13 mouse cellular contexts compared by ENCODE assay signal in the genomic region with DNA sequence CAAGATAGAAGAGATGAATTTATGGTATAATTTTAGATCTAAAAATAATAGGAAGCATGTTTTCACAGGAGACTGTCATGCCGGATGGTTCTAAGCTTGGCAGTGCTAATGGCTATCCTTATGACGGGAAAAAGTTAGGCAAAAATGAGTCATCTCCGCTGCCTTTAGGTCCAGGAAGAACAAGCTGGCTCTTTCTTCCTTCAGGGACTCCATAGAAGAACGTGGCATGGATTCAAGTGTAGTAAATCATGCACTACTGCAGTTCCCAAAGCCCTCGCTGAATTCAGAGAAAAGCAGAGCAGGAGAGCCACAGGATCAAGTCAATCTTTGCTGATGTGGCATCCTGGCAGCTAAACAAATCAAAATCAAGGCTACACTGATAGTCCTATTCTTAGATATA. TPM values are rescaled to one million over a fixed set of nuclear protein-coding genes. Genes with fewer than 3 reads are reported as not detected.
DNase-seq lines count a peak whose midpoint lies in the region; ATAC-seq and TF ChIP-seq lines count a peak whose summit lies in the region.
"Had no signal": no experiment of that assay in that cellular context is flagged by ENCODE, and none has a peak within 500 bp of the region (broad histone marks: within the 10 kb centered on the region; RNA-seq: fewer than 3 reads in every experiment).

No protein-coding gene starts in this region.

- H3K27ac ChIP-seq in limb, embryonic 15.5 days, result peak overlapping the region; percentile 51
- H3K27ac ChIP-seq in forebrain, embryonic 15.5 days (replicated peaks), result no peak overlapping the region

- peaks cover 28% of the 10 kb centered on the region for H3K4me1 ChIP-seq in limb, embryonic 15.5 days
- H3K4me1 ChIP-seq in forebrain, embryonic 15.5 days, result no peaks in the 10 kb centered on the region

- peaks cover 14% of the 10 kb centered on the region; the same call in 1 of the 2 replicates for H3K36me3 ChIP-seq in limb, embryonic 15.5 days
- 0 out of 2 replicates have a peak, but pooled peaks cover 12% of the 10 kb centered on the region for H3K36me3 ChIP-seq in forebrain, embryonic 15.5 days

- in situ Hi-C loops in Patski (cut with MboI; ENCODE audit: low pct_unique_long_range_greater_than_20kb), result loop anchor here (5.0 kb wide), 1 partner anchor 107 kb away; no protein-coding TSS in a partner anchor

- no peak for ATAC-seq in Patski
- ATAC-seq in limb, embryonic 15.5 days (ENCODE audit: insufficient number of reproducible peaks, low FRiP score, low TSS enrichment, low read depth), result no peak
- ATAC-seq in megakaryocyte, adult 5-6 weeks (ENCODE audit: poor library complexity, severe bottlenecking), result no peak
- ATAC-seq in forebrain, embryonic 15.5 days (replicated peaks), result no peak
- ATAC-seq: inflammation-experienced regulatory T-cells, adult 6 months had no signal

- no peak for TF ChIP-seq CTCF in Patski (IDR thresholded peaks at IDR 0.05)

- H3K4me3 ChIP-seq in limb, embryonic 15.5 days, result no peak overlapping the region
- H3K4me3 ChIP-seq in forebrain, embryonic 15.5 days, result no peak overlapping the region

- no peaks in the 10 kb centered on the region for H3K9me3 ChIP-seq in limb, embryonic 15.5 days
- H3K9me3 ChIP-seq in forebrain, embryonic 15.5 days, result no peaks in the 10 kb centered on the region

- 52% methylated on average over 5 of the region's 5 CpGs for WGBS in limb, embryonic 15.5 days
- 93% methylated on average over 5 of the region's 5 CpGs for WGBS in forebrain, embryonic 15.5 days

- CTCF ChIA-PET in Patski (lab: Charles Lee), result interaction anchor here (1.0 to 5.1 kb wide), 3 partner anchors 7 to 112 kb away, joined by 3 to 23 read pairs (median 3); no protein-coding TSS in a partner anchor

- POLR2A ChIA-PET in Patski (lab: Charles Lee), result no interaction called here

- no peaks in the 10 kb centered on the region for H3K27me3 ChIP-seq in Patski
- no peaks in the 10 kb centered on the region for H3K27me3 ChIP-seq in limb, embryonic 15.5 days
- no peaks in the 10 kb centered on the region for H3K27me3 ChIP-seq in forebrain, embryonic 15.5 days

- H3K9ac ChIP-seq in limb, embryonic 15.5 days, result no peak overlapping the region
- H3K9ac ChIP-seq in forebrain, embryonic 15.5 days (replicated peaks), result no peak overlapping the region

- DNase-seq in adrenal gland, adult 8-10 months, result peak; percentile 62
- DNase-seq in adrenal gland, postnatal 25 days, result no peak
- peak; percentile 63 for DNase-seq in kidney, postnatal 14 days
- DNase-seq in kidney, adult 18-20 months, result no peak
- peak; percentile 57 for DNase-seq in Patski (ENCODE audit: low read depth, low spot score)
- DNase-seq: cerebellum, adult 9-11 months; heart, postnatal 4 days; liver had no signal

- H3K4me2 ChIP-seq in limb, embryonic 15.5 days, result no peak overlapping the region
- H3K4me2 ChIP-seq in forebrain, embryonic 15.5 days (replicated peaks), result no peak overlapping the region

RNA-seq across cellular contexts. Expression of gene Tulp1, which starts 50.2 kb away (rescaled TPM):
- under 1 TPM in 2 of 4 experiments, not detected in 2; 0.16 to 0.49 TPM for total RNA-seq in adrenal gland, adult 8-10 months (2022)
- total RNA-seq in adrenal gland, postnatal 25 days (2021), result not detected in 2 replicates
- polyA plus RNA-seq in Patski (2021), result not detected
- polyA plus RNA-seq in limb, embryonic 15.5 days (2015; fragmentation: Nextera tagmentation; extraction: Ambion mirVana), result 5.4 and 6.2 TPM in 2 replicates
- total RNA-seq in megakaryocyte, adult 5-6 weeks (2015), result not detected in 2 replicates
- total RNA-seq in megakaryocyte, adult 5-6 weeks (2017), result not detected in 2 replicates
- polyA plus RNA-seq in forebrain, embryonic 15.5 days (2015; fragmentation: Nextera tagmentation; extraction: Ambion mirVana), result 1.2 and 1.8 TPM in 2 replicates
- total RNA-seq: left cerebral cortex, adult 18-20 months had no signal

Comparison
In these comparisons a context has a peak if more than half of its experiments do, and no peak if none do; other contexts are left out.
1. DNase-seq: peak in adrenal gland, adult 8-10 months (single experiment), kidney, postnatal 14 days (single experiment) and Patski (single experiment); none in adrenal gland, postnatal 25 days (single experiment) and kidney, adult 18-20 months (single experiment).